Mouse (Mus musculus) R1 (cell line): ENCODE results near the gene Ppp1r15b.
A peak's percentile ranks its signal among the peaks of the same experiment; 100 is the strongest.

Experiments
- DNase-seq: peaks from one replicate; pipeline ENCODE4 v3.0.0-alpha.2; 2018; ENCODE audit warnings: low read depth, low spot score

Ppp1r15b gene

DNA sequence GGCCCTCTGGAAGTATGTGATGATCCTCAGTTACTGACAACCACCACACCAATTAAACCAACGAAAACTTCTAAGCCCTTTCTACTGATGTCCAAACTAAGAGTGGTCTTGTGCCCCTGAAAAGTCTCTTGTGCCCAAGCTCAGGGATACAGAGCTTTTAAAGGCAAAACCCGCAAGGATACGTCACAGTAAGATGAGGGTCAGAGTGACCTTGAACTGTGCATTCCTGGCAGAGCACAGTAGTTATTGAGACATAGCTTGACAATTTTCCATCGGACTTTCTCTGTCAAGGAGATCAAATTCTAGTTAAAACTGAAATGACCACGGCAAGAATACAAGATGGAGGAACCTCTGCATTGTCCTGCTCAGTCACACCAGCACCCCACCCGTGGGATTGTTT is 9.7 kb upstream of the Ppp1r15b start:
- no peak for DNase-seq

DNA sequence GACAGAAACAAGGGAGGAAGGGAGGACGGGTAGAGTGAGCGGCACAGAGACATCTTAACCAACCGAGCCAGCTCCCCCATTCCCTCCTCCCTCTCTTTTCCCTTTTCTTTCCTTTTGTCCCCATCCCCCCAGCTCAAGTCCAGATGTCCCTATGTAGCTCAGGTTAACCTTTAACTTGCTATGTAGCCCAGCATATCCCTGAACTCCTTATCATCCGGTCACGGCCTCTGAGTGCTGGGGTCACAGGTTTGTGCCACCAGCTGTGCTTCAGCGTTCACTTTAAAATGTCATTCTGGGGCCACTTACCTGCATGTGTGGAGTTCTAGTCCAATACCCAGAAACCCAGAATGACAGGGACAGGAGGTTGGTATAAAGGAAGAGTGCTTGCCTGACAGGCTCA is 6.8 kb upstream of the Ppp1r15b start:
- DNase-seq = no peak

DNA sequence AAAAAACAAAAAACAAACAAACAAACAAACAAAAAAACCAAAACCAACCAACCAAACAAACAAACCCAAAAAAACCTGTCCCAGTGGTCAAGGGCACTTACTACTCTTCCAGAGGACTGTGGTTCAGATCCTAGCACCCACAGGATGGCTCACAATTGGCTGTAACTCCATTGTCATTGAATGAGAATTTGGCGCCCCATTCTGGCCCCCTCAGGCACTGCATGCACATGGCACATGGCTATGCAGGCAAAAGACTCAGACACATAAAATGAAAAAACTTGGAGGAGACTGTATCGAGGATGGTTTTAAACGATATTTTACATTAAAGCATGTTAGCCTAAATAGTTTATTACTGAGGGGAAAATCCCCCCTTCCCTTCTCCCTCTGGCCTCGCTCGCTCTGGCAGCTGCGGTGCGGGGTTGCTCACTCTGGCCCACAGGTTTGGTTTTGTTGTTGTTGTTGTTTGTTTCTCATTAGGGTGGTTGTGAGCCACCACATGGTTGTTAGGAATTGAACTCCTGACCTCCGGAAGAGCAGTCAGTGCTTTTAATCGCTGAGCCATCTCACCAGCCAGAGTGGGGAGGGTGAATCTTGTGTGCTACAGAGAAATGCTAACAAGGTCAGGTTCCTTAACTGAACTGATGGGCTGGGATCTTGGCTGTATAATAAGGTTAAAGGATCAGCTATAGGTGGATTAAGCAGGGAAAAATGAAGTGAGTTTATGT is 5.1 kb upstream of the Ppp1r15b start:
- DNase-seq = peak; percentile 91

GRCm38 (mm10) chr1:133126365-133126740 is 4.6 kb upstream of the Ppp1r15b start:
- peak; percentile 55 for DNase-seq

GRCm38 (mm10) chr1:133127328-133127727 is 3.6 kb upstream of the Ppp1r15b start:
- peak; percentile 63 for DNase-seq

DNA sequence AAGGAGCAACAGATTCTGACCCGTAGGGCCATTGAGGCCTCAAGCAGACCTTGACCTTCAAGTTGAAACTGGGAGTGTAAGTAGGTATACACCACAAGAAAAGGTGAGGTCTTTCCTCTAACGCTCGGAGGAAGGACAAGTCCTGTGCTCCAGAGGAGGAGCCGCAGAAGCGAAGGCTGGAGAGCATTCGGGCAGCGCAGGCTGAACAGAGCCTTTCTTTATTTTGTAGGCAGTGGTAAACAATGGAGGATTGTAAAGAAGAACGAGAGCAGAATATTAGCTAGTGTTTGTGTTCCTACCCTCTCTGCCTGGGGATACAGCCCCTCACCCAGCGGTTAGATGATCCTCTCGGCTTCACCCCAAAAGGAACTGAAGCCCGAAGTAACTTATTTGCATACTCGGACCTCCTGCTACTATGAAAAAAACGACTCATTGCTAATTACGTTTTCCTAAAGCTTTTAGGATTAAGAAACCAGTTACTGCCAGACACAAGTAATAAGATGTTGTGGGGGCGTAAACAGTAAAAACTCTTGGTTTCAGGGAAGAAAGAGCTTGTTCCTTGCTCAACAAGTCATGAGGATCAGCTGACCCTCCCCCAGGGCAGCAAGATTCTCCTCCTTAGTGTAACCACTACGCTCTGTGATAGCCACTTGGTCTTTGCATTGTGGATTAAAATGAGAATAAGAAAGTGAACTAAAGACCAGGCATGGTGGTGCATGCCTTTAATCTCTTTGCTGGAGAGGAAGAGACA is 1.3 kb upstream of the Ppp1r15b start:
- peak; percentile 78 for DNase-seq

DNA sequence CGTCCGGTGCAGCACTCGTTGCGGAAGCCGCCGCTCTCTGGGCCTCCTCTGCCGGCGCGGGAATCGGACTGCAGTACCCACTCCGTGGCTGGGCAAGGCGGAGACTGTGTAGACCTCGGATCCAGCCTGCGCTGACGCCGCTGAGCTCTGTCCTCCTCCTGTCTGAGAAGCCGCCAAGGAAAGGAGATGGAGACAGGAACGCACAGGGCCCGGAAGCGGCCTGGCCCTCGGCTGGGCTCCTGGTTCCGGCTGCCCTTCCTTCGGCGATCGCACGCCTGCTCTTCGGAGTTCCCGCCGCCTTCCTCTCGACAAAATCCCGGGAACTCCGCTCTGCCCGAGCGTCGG is 590 bp downstream of the Ppp1r15b start:
- no peak for DNase-seq

DNA sequence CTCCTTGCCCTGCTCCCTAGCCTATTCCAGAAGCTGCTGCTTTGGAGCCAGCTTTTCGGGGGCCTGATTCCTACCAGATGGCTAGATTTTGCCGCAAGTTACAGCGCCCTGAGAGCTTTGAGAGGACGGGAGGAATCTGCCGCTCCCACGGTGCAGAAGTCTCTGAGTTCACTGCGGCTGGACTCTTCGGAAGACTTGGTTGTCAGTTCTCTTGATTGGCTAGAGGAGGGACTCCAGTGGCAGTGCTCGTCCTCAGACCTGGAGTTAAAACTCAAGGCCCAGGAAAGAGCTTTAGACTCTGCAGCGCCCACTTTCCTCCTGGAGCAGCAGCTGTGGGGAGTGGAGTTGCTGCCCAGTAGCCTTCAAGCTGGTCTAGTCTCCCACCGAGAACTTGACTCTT is 993 bp downstream of the Ppp1r15b start:
- DNase-seq = peak; percentile 31

- no peak for DNase-seq
These were observed 1.7 kb downstream of the Ppp1r15b start for GRCm38 (mm10) chr1:133132388-133133326.

- no peak for DNase-seq
These were observed 2.5 kb downstream of the Ppp1r15b start for GRCm38 (mm10) chr1:133133425-133133824.

- DNase-seq = no peak
These were observed 3.1 kb downstream of the Ppp1r15b start for GRCm38 (mm10) chr1:133134071-133134470.

DNA sequence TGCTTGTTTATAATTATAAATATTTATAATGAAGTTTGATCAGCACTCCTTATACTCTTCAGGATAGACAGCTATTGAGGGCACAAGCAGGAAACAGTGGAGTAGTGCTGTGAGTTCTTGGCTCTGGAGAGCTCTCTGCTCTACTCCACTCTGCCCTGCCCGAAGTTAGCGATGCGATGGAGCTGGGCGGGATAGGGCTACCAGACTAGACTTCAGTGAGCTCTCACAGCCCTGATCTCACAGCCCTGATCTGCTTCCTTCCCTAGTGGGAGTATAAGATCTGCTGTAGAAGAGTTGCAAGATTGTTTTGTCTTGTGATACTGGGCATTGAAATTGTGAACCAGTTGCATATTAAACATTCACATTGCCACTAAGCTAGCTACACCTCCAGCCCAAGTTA is 3.9 kb downstream of the Ppp1r15b start:
- DNase-seq = no peak

- no peak for DNase-seq
These were observed 4.9 kb downstream of the Ppp1r15b start for GRCm38 (mm10) chr1:133135808-133136207.

GRCm38 (mm10) chr1:133138401-133138800 is 7.5 kb downstream of the Ppp1r15b start:
- no peak for DNase-seq

DNA sequence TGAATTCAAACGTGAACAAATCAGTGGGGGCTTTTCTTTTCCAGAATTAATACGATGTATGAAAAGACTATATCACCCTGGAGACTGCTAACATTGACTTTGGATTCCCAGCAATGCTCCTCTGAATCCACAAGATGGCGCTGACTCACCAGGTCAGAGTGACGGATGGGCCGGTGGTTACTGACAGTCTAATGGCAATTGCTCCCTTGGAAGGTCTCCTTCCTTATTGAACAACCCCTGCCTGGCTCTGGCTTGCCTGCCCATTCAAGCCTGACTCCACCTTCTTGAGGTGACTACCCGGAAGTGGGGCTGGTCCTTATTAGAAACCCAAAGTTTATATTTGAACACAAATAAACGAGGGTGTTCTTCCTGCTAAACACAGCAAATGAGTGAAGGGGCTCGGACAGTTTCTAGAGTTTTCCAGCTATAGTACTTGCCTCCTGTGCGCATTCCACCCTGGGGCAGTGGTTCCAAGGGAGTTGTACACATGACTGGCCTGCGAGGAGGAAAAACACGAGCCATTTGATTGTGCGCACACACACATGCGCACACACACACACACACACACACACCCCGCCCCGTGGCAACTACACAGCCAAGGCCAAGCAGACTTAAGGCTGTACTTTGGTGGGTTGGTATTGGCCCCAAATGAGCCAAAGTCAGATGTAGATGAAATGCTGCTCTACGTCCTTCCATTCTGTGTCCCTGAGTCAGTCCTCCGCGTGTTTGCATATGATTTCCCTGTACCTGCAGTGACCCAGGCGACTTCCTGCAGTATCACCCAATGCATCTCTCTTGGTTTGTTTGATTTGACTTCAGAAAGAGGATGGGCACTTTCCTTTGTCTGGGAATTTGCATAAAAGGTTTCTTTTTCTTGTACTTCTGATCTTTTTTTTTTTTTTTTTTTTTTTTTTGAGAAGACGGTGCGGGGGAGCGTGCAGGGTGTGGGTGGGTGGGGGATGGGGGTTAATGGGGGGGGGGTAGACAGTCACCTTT is 15.4 kb downstream of the Ppp1r15b start:
- DNase-seq = peak; percentile 89

DNA sequence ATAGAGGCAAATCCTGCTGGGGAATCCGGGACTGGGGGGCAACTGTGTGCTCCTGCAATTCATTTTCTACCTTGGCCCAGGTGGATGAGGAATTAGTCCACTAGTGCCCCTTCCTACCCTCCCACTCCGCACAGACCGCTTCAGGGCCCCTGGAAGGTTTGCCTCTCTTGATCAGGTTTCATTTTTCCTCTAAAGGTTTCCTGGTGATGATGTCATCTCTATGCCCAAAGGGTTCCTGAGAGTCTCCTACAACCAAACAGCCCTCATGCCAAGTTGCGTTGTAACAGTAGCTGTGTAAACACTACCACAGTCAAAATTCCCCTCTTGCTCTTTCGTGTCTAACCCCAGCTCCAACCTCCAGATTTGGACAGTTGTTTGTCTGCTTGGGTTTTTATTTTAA is 16.4 kb downstream of the Ppp1r15b start:
- DNase-seq = no peak

GRCm38 (mm10) chr1:133148122-133148521 is 17.2 kb downstream of the Ppp1r15b start:
- no peak for DNase-seq

GRCm38 (mm10) chr1:133150556-133150955 is 19.6 kb downstream of the Ppp1r15b start:
- no peak for DNase-seq

DNA sequence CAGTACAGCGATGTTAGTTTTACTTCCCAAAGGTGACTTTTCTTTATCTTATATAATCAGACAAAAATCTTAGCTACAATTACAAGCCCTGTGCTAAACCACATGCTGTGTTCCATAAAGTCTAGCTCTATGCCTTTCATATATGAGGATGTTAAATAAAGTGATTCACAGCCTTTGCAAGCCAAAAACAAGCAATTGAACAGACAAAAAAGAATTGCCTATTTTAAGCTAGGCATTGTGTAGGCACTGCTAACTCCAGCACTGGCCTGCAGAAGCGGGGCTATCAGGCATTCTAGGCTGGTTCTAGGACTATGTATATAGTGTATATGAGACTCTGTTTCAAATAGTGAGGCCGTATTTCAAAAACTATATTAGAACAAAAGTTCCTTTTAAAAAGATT is 21.3 kb downstream of the Ppp1r15b start:
- DNase-seq = no peak

- DNase-seq = no peak
These were observed 24.3 kb downstream of the Ppp1r15b start for GRCm38 (mm10) chr1:133155270-133155669.

DNA sequence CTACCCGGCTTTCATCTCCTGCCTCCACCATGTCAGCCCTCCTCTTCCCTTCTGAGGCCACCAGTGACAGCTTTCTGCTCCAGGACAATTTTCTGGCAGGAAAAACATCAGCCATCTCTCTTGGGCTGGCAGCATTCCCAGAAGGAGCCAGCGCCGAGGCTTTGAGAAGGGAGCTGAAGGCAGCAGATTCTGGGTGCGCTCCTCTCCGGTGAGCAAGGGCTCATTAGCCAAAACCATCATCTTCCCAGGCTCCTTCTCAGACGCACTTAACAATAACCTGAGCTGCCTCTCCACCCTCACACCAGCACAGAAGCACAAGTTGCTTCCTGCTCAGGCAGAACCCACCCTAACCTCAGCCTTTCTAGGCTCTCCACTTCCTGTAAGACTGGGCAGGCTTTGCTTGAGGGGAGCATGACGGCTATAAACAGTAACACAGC is 28.2 kb downstream of the Ppp1r15b start:
- no peak for DNase-seq
